Mouse (Mus musculus): ENCODE measurements at regions not wholly inside any gene's neighbourhood (a gene's known extent, or its start where the extent isn't known, plus 50 kb on each side); places are given as distances from the start of the nearest gene placed in this dataset.

DNA sequence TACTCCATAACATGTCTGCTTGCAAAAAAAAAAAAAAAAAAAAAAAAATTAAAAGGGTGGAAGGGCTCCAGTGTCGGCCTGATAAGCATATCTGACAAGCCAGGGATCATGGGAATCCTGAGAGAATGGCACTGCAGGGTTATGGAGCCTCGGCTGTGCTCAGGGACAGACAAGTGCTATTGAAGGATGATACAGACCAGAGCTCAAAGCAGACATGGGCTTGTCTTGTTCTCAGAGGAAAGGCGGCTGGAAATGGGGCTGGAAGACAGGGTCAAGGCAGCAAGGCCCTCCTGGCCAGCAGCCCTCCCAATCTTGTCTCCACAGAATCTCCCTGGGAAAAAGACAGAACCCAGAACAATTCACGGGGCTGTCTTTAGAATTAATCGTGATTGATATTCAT is 449.0 kb downstream of the Insc start:
- no peak for DNase-seq (ENCODE audit: low spot score)

DNA sequence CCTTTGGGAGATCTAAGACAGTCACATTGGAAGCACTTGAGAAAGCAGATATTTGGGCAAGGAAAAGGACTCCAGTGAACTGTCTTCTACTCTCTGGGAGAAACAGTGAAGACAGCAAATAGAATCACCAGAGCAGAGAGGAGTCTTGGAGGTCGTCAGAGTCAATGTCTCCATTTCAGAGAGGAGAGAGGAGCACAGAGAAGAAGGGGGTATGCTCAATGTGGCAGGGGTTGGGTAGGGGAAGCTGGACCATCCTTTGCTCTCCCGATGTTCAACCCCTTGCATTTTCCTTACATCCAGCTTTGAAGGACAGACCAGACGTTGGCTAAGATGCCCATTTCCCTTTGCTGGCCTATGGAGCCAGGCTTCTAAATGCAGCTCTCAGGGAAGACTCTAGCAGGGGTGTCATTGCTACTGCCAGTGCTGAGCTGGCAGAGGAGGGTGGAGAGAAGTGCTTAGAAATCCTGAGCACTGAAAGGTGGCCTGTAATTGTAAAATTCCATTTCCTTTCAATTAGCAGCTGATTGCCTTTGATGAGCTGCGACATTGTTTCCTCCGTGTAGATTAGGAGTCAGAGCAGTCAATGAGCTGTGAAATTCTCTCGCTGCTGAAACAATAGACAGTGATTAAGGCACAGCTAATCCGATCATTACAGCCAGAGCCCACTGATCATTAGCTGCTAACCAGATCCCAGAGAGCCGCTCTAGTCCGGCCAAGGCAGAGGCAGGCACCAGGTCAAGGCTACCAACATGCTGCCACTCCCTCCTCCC is 449.7 kb downstream of the Insc start:
- DNase-seq (ENCODE audit: low spot score), result no peak

DNA sequence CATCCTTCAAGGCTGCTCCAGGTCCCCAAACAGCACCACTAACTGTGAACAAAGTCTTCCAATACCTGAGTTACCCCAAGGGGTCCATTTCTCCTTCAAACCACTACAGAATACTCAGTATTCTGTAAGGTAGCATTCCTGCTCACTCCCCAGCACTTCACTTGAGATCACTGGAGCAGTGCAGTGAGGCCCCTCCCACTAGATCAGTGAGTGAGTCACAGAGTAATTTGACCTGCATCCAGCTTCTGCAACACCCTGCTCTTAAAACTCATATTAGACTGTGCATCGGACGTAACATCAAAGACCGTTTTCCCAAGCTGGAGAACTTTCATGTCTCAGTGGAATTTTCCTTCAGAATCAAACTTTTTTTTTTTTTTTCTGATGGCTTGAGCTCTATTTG is 461.4 kb downstream of the Insc start:
- peak; percentile 56 for DNase-seq (ENCODE audit: low spot score)

DNA sequence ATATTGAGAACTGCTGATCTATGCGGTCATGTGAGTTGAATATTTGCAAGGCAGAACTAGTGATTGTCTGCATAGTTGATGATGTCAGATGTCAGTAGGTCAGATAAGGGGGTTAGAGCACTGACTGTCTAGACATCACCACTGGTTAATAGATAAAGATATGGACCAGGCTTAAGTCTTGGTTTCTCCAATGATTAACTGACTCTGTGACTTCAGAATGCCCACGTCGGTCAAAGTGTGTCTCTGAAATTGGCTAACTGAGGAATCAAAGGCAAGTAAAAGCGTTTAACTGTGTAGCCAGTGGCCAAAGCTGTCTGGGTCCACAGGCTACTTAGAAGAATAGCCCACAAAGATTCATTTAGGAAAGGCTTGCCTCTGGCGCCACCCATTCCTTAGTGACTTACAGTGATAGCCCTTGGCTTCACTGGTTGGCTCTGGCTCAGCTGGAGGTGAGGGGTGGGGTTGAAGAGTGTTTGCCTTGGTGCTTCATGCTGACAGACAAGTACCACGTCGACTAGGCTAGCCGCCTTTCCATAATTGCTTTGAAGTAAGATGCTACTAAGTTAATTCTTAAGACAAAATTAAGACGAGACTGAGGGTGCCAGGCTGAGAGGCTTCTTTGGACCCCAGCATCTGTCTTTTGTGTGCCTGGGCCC is 463.1 kb downstream of the Insc start:
- DNase-seq (ENCODE audit: low spot score), result no peak

DNA sequence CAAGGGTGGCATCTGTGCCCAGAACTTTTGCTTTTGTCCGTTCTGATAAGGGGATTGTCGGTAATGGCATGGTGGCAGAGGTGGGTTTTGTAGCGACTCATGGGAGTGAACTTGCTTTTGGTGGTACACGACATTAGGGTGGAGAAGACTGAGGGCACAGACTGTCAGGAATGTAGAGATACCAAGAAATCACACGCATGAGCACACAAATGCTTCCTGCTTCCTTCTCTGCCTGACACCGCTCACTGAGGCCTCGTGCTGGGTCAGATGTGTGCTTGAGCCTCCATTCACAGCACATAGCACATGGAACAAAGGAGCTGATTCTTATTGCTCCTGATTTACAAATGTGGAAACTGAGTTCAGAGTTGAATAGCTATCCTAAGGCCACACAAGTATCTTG is 465.3 kb downstream of the Insc start:
- DNase-seq (ENCODE audit: low spot score), result no peak

DNA sequence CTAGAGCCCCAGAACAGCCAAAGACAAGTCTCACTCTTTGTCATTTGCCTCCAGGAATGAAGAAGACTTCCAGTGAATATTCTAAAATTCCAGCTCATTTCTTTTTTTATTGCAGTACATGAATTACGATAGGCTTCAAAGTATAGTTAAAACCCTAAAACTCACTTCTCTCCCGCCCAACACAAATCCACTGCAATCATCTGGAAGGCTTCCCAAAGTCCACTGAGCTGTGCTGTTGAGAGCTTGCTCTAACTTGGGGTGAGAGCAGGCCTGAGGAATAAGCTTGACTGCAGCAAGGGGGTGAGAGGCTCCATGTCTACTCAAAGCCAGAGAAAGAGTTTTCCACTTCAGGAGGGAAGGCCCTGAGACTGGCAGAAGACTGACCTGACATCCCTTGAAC is 466.5 kb downstream of the Insc start:
- no peak for DNase-seq (ENCODE audit: low spot score)

DNA sequence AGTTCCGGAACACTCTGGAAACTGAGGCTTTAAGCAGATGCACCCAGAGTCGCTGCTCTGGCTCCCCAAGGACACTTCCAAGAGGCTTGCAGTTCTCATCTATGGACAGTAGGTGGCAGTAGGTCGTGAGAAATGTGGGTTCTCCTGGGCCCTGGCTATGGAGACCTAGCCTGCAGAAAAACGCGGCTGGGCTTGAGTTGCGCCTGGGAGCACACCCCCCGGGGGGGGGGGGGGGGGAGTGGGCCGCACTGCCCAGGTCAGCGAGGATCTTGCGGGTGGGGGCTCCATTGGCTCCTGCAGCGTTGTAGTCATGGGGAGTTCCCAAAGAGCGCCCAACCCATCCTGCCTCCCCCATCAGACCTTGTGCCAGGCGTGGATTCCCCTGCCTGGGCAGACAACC is 473.3 kb downstream of the Insc start:
- peak; percentile 83 for DNase-seq (ENCODE audit: low spot score)

DNA sequence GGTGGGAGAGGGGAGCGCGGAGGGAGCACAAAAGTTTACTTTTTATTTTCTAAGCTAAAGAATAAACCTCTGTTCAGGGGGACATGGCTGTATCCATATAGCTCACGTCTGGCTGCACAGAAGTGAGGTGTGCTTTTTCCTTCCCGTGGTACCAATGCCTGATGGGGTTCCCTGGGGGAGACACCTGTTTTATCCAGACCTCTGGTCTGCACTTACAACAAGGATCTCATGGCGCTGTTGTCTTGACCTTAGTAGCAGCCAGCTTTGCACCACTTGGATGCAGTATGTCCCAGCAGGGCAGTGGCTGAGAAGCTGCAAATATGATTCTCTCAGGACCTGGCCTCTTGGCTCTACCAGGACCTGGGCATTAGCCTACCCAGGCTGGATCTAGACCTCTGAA is 473.8 kb downstream of the Insc start:
- DNase-seq (ENCODE audit: low spot score), result no peak

DNA sequence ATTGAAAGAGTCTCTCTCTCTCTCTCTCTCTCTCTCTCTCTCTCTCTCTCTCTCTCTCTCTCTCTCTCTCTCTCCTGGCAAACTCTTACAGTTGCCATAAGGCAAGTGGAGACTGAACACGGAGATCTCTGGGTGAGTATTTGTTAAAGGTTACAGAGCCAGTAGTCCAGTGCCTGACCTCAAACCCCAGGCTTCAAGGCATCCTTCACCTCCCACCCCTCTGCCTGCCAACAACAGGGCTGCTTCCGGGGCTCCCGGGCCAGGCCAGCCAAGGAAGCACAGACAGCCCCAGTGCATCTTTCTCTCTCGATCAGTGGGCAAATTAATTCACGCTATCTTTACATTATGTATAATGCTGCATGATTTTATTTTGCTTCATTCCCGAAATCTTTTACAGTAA is 474.2 kb downstream of the Insc start:
- DNase-seq (ENCODE audit: low spot score), result no peak

DNA sequence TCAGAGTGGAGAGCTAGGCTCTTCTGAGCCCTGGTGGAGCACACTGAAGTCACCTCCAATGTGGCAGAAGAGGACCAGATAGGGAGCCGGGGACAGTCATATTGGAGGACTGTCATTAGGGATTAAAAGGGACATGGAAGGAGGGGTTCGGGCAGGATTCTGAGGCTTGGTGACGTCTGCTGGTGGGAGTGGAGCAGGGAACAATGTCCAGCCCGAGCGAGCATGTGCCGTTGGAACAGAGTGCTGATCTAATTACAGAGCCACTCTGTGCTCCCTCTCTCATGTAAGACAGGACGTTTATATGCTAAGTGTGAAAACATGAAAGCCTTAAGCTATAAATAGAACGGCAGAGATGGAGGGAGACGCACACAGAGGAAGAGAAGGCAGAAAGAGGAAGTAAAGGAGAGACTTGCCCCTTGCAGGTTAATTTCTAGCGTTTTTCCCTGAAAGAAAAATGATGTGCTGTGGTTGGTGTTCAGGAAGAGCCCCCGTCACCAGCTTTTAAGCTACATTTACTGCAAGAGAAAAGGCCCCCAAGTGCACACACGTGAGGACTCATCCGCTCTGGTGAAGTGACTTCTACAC is 475.2 kb downstream of the Insc start:
- DNase-seq (ENCODE audit: low spot score), result no peak

DNA sequence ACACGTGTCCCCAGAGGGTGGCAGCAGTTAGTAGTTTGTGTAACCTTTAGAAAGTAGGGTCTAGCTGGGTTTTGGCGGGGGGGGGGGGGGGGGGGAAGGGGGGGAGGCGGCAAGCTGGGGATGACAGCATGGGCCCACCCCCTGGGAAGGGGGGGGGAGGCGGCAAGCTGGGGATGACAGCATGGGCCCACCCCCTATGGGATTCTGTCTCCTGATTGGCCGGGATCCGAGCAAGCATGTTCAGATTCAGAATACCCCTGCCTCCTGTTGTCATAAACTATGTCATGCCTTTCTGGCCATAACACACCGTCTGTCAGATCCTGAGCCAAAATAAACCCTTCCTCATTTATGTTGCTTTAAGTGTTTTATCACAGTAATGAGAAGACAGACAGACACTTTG is 479.1 kb downstream of the Insc start:
- no peak for DNase-seq (ENCODE audit: low spot score)

DNA sequence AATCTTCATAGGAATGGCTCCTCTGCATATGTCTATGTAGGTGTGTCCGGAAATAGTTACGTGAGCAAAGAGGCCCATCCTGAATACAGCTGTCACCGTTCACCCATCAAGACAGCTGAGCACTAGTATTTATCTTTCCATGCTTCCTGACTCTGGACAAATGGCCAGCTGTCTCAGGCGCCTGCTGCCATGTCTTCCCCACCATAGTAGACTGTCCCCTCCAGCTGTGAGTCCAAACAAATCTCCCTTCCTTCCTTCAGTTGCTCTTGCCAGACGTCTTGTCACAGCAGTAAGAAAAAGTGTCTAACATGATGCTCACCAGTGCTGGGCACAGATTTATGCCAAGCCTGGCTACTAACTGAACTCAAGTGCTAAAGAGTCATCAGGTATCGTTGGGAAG is 487.0 kb downstream of the Insc start:
- no peak for DNase-seq (ENCODE audit: low spot score)

DNA sequence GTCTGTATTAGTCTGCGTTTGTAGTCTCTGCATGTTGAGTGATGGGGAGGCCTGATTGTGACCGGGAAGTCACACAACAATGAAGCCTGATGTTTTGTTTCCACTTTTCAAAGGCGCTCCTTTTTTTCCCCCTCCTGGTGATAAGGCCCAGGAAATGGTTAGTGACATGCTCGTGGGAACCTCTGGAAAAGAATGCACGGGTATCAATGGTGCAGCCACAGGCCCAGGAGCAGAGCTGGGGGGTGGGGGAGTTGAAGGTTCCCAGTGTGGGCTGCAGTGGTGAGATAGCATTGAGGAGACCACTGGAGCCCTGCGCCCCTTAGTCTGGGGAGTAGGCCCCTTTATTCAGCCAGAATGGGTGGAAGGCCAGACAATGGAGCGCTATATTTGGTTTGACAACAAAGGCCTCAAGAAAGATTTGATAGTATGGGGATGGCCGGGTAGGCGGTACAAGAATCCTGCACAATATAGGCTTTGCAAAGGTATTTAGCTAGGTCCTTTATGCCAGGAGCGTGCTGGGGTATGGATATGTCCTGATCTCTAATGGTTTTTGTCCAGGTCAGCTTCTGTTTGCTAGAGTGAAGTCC is 490.4 kb downstream of the Insc start:
- DNase-seq (ENCODE audit: low spot score), result no peak

DNA sequence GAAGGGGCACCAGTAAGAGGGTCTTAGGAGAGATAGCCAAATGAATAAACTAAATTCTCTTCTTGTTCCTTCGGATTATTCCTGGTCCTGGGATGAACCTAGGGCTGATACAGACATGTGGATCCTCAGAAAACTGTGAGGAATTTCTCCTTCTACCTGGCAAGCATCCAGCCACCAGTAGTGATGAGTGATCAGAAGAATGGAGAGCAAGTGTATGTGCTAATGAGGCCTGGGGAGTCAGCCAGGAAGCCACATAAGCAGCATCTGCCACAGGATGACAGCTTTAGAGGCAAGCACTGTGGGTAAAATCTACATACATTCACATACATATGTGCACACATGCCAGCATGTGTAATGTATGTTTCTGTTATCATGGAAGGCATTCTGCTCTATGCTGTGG is 493.6 kb downstream of the Insc start:
- DNase-seq (ENCODE audit: low spot score), result no peak

DNA sequence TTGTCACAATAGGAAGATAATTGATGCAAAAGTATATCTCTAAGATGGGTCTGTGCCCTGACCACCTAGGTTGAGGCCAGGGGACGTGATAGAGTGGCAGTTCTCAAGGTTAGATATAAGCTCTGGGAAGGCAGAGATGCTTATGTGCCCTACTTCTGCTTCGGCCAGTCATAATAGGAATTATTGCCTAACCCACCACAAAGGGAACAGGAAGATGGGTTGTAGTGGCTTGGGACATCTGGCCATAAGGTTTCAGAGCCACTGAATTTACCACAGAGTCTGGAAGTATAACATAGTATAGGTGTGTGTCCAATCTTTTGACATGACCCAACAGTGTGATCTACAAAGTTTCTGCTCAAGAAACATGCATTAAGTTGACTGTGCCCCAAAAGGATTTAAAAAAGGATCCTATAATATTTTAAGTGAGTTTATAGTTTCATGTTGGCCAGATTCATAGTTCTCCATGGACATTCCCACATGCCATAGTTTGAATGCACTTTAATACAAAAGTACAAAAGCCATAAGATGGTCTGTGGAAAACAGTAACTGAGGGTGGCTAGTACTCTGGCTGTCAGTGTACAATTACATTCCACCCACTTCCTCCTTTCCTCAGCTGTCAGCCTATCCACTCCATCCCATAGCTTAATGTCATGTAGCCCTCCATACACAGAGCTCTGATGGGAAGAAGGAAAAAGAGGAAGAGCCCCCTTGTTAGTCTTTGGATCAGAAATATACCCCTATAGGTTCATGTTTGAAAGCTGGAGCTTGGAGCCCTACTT is 508.3 kb downstream of the Insc start:
- peak; percentile 5 for DNase-seq (ENCODE audit: low spot score)

DNA sequence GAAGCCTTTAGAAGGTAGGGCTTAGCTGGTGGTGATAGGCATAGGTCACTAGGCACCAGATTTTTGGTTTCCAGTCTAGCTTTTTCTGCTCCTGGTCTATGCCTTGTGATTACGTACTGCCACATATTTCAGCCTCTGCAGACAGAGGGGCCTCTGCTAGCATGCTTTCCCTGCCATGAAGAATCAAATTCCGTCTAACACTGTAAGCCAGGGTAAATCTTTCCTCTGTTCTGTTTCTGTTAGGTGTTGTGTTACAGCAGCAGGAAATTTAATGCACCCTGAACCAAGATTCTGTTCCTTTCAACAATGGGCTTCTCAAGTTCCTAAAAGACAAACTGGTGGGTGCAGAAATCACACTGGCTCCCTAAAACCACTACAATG is 508.9 kb downstream of the Insc start:
- no peak for DNase-seq (ENCODE audit: low spot score)

DNA sequence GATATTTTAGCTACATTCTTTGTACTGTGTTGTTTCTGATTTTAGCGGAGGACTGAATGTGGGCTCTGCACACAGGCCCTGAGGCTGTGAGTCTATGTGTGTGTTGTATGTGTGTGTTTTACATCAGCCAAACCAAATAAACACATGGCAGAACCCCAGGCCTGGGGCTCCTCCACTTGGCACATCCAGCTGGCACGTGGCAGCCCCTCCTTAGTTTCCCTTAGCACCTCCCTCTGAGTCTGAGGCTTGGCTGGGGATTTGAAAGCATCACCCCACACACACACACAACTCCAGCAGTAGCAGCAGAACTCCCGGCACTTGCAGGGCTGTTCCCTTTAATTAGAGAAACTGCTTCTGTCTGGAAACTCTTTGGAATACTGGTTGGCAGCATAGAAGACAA is 515.1 kb downstream of the Insc start:
- no peak for DNase-seq (ENCODE audit: low spot score)

DNA sequence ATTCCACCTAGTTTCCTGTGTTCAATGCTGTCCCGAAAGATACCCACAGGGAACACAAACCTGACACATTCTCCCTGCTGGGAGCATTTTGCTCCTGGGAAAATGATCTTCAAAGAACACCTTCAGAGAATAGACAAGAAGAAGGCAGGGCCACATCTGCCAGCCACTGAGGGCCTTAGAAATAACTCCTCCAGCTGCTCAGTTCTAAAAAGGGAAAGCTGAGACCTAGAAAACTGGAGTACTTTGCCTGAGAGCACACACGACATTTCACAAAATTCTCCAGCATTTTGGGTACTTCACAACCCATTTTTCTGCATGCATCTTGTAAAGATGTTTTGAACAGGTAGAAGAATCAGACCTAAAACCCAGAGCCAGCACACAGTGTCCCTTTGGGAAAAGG is 519.6 kb downstream of the Insc start:
- no peak for DNase-seq (ENCODE audit: low spot score)

DNA sequence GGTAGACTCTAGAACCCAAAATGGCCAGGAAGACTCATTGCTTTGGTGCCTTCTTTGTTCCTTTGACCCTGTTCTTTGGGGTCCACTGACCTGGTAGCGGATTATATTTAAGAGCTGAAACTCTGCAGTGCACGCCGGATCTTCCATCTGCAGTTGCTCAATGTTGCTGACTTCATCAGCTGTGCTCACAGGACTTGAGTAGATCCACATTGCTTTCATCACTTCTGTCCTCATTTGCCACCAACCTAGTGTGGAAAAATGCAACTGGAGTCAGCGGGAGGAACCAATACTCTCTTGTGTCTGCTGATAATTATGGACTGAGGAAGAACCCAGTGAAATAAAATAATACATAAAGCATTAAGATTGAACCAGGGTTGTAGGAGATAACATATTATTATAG is 522.6 kb downstream of the Insc start:
- peak; percentile 3 for DNase-seq (ENCODE audit: low spot score)

DNA sequence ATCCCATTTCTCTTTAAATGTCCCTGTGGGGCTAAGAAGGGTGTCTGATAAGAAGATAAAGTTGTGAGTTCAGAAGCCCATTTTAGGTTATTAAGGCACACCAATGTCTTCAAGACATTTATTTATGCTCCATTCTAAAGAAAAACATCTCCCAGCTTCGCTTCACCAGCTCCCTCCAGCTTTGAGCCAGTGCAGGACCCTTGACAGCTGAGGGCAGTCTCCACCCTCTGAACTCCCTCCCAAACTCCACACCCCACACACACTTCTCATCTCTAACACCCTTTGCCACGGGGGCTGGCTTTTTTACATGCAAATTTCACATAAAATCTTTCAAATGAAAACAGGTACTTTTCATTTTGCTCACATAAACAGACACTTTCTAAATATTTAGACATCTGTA is 527.3 kb downstream of the Insc start:
- DNase-seq (ENCODE audit: low spot score), result no peak

DNA sequence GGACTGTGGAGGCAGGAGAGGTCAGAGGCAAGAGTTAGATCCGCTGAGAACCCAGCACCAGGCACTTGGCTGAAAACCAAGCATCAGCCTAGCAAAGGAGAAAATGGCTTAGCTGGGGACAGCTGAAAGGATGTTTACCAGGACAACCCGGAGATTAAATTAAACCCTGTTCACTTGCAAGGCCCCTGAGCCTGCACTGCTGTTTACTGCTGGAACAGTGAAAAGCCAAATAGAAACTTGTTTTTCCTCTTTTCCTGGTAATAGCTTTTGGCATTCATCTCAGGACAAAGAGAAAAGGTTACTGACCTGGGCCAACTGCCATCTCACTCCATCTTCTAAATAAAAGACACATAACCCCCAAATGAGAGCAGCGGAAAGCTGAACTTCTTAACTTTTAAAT is 531.3 kb downstream of the Insc start:
- peak; percentile 9 for DNase-seq (ENCODE audit: low spot score)

DNA sequence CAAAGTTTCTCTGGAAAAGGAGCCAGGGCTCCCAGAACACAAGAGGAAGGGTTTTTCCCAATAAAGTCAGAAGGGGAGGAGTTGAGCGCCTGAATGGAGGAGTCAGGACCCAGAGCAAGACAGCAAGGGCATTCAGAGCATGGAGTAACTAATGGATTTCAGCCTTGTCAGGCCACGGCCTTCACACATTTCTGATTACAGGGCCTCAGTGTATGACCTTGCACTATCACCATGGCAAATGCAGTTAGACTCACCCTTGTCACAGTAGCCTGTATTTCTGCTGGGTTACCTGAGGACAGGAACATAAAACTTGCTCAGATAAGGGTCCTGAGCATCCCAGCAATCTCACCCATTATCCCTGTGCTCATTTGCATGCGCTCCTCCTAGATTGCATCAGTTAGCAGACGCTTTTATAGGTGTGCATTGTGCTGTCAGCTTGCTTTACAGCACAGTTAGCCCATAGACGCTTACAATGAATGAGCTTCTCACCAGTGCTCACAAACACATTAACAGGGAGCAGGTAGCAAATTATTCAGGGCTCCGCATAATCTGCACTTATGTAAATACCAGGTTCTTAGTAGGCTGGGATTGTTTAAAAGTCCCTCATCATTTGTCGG is 547.4 kb downstream of the Insc start:
- no peak for DNase-seq (ENCODE audit: low spot score)
